Mouse (Mus musculus) neural tube, embryonic 14.5 days (tissue): Measurements from ENCODE around the gene Pcp4. TPM values are rescaled to one million over a fixed set of nuclear protein-coding genes. Genes with fewer than 3 reads are reported as not detected.

Source experiments
- ATAC-seq: fragments of 200-750 bp; cut with Nextera tagmentation; 2 replicates; pipeline ENCODE4 v1.8.0; 2017; ENCODE audit warnings: low read depth, mild to moderate bottlenecking, moderate TSS enrichment, moderate library complexity
- H3K27ac ChIP-seq: fragments of 300-500 bp; sonication (generic); 2 replicates; pipeline ENCODE4 v1.5.1; 2014; ENCODE audit warnings: low read depth, mild to moderate bottlenecking, control low read depth, low read length, moderate library complexity, mixed read lengths
- H3K27me3 ChIP-seq: fragments of 300-500 bp; sonication (generic); 2 replicates; pipeline ENCODE4 v1.6.1; 2014; ENCODE audit warnings: low read length; ENCODE audit not compliant: control insufficient read depth, insufficient read depth
- H3K36me3 ChIP-seq: fragments of 300-500 bp; sonication (generic); 2 replicates; pipeline ENCODE4 v1.6.1; 2014; ENCODE audit warnings: low read length, mixed read lengths; ENCODE audit not compliant: control insufficient read depth, insufficient read depth
- H3K4me1 ChIP-seq: fragments of 300-500 bp; sonication (generic); 2 replicates; pipeline ENCODE4 v1.6.1; 2014; ENCODE audit warnings: low read length; ENCODE audit not compliant: control insufficient read depth, insufficient read depth
- H3K4me2 ChIP-seq: fragments of 300-500 bp; sonication (generic); 2 replicates; pipeline ENCODE4 v1.6.1; 2014; ENCODE audit warnings: mild to moderate bottlenecking, low read depth, low read length, control low read depth
- H3K4me3 ChIP-seq: fragments of 300-500 bp; sonication (generic); 2 replicates; pipeline ENCODE4 v1.5.1; 2014; ENCODE audit warnings: low read depth, low read length, control low read depth, mixed read lengths
- H3K9ac ChIP-seq: fragments of 300-500 bp; sonication (generic); replicated peaks from 2 replicates; pipeline ENCODE4 v1.6.1; 2014; ENCODE audit warnings: low read depth, mild to moderate bottlenecking, control low read depth, low read length, mixed read lengths
- H3K9me3 ChIP-seq: fragments of 300-500 bp; sonication (generic); 2 replicates; pipeline ENCODE4 v1.6.1; 2016; ENCODE audit warnings: low read length; ENCODE audit not compliant: control insufficient read depth
- WGBS: fragments of 180-500 bp; shearing (Covaris S2); extraction: QIAGEN DNeasy Blood & Tissue Kit; methylation state at CpG from one replicate; pipeline ENCODE4 v1.1.7; 2014; 5-methylcytosine and 5-hydroxymethylcytosine counted together
- polyA plus RNA-seq: library from polyadenylated mRNA; unstranded; fragments of >200 nt; fragmentation: Nextera tagmentation; extraction: Ambion mirVana; gene quantifications from 2 replicates; pipeline ENCODE4 v1.2.1, GENCODE M21; 2014

Gene Pcp4
- polyA plus RNA-seq, 1 experiment from 2014 or later: 522 TPM

GRCm38 (mm10) chr16:96563350-96564257 is 96.2 kb downstream of the Pcp4 start:
- peak; percentile 38; the same call in 1 of the 2 replicates for ATAC-seq
- 24% methylated on average over 8 of the region's 8 CpGs for WGBS
- Histone ChIP-seq H3K4me2 (no peak overlapping the region), H3K9ac (no peak overlapping the region), H3K27me3 (no peaks in the 10 kb centered on the region), H3K36me3 (no peaks in the 10 kb centered on the region), H3K4me3 (no peak overlapping the region), H3K27ac (peak overlapping the region; percentile 66; the same call in 1 of the 2 replicates), H3K4me1 (peaks cover 3% of the 10 kb centered on the region; the same call in 1 of the 2 replicates), H3K9me3 (no peaks in the 10 kb centered on the region)

GRCm38 (mm10) chr16:96567428-96567827 is 100.0 kb downstream of the Pcp4 start:
- no peak overlapping the region for H3K4me3 ChIP-seq
- WGBS: 53% methylated on average over 3 of the region's 3 CpGs
- no peaks in the 10 kb centered on the region for H3K9me3 ChIP-seq
- ATAC-seq: no peak
- no peaks in the 10 kb centered on the region for H3K36me3 ChIP-seq
- no peak overlapping the region for H3K9ac ChIP-seq
- peaks cover 3% of the 10 kb centered on the region; the same call in 1 of the 2 replicates for H3K4me1 ChIP-seq
- no peak overlapping the region for H3K27ac ChIP-seq
- H3K4me2 ChIP-seq: no peak overlapping the region
- H3K27me3 ChIP-seq: no peaks in the 10 kb centered on the region

Other genes with a start within 250 kb of the Pcp4 start
- 5.7 and 7.6 TPM in 2 replicates for gene B3galt5, start 231.8 kb upstream of the Pcp4 start, polyA plus RNA-seq
- gene Itgb2l, start 24.0 kb upstream of the Pcp4 start, polyA plus RNA-seq: 0.15 TPM in 1 of 2 replicates, not detected in the other